Mouse (Mus musculus): ENCODE measurements around the gene Hadhb.

GRCm38 (mm10) chr5:30172115-30172514, 17.1 kb downstream of the Hadhb start:
- TF ChIP-seq MYC (IDR thresholded peaks at IDR 0.05; ENCODE audit: low read depth, low read length) (no peak), CTCF (conservative IDR thresholded peaks at IDR 0.05 in 1 of 2, IDR thresholded peaks at IDR 0.05 in 1 of 2; ENCODE audit: low read depth in 2 of 2, low read length in 2 of 2) (no peak)
